Mouse (Mus musculus) ES-CJ7 (cell line): Measurements from ENCODE around the gene Ndufa5.

Source experiments
- DNase-seq: peaks from one replicate; pipeline ENCODE4 v3.0.0; 2011; ENCODE audit warnings: low read depth, low spot score

The Ndufa5 gene

GRCm38 (mm10) chr6:24527155-24528063 is at the start of gene Ndufa5:
TSS of gene Ndufa5 (minus strand) at chr6:24528013.
- DNase-seq, result peak; percentile 99

DNA sequence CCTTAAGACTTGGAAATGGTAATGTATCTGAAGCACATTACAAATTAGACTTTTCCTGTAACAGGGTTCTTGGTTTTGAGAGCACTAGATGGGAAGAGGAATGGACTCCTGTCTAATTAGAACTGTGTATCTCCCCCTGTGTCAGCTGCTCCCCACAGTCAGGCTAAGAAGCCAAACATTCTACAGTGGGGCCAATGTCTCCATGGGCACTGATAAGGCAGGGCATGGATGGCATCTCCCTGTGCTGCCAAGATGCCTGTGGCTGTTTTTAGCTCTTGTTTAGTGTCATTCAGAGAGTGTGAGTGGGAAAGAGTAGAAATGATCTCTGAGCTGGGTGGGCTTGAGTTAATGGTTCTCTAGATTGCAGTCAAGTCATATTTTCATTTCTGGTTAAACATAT is 45.5 kb upstream of the Ndufa5 start:
- no peak for DNase-seq

DNA sequence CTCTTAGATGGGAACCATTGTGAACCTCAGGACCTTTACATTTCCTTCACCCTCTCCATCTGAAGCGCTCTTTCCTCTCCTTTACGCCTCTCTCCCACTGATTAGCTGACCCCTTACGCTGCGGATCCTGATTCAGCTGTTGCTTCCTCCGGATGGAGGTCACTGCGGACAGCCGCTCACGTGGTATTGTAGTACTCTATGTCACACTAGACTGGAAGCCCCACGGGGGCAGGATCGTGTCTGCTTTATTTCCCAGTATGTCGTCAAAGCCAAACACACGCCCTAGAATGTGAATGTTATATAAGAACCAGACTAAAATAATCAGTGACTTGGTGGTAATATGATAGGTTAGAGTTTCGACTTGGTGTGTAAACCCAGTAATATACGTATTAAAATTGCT is 44.6 kb upstream of the Ndufa5 start:
- DNase-seq, result no peak

- DNase-seq, result no peak
Measured at GRCm38 (mm10) chr6:24571126-24571525, 43.3 kb upstream of the Ndufa5 start.

GRCm38 (mm10) chr6:24570278-24570677 is 42.5 kb upstream of the Ndufa5 start:
- no peak for DNase-seq

DNA sequence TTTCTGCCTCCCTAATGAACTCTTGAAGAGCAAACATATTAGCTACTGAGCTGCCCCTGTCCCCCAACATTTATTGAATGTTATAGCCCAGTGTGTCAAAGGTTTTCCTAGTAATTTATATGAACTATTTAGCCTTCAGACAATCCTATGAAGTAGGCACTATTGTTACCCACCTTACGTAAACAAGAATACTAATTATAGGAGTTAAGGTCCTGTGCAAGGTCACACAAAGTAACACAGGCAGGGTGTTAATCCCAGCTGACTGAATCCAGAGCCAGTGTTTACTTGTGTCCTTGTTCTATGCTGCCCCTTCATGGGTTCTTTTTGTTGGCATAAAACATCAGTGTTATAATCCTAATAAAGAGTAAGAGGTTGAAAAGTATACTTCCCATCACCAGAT is 41.9 kb upstream of the Ndufa5 start:
- DNase-seq, result no peak

- DNase-seq, result no peak
Measured at GRCm38 (mm10) chr6:24568963-24569362, 41.1 kb upstream of the Ndufa5 start.

DNA sequence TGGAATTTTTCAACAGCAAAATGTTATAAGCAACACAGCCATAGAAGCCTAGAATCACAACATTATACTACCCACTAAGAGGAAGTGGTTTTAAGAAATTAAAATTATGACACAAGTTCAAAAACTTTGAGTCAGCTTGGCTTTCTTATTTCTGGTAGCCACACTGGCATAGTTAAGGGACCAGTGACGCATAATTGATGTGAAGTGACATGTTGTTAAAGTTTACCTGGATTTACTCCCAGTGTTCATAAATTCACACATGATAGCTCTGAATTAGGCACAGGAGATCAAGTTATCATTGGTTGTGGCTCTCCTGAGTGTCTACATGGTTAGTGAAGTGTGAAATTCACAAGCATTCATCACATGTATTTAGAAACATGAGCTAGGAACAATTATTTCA is 37.1 kb upstream of the Ndufa5 start:
- DNase-seq, result no peak

- DNase-seq, result no peak
Measured at GRCm38 (mm10) chr6:24564081-24564480, 36.3 kb upstream of the Ndufa5 start.

GRCm38 (mm10) chr6:24555488-24555887 is 27.7 kb upstream of the Ndufa5 start:
- DNase-seq, result no peak

DNA sequence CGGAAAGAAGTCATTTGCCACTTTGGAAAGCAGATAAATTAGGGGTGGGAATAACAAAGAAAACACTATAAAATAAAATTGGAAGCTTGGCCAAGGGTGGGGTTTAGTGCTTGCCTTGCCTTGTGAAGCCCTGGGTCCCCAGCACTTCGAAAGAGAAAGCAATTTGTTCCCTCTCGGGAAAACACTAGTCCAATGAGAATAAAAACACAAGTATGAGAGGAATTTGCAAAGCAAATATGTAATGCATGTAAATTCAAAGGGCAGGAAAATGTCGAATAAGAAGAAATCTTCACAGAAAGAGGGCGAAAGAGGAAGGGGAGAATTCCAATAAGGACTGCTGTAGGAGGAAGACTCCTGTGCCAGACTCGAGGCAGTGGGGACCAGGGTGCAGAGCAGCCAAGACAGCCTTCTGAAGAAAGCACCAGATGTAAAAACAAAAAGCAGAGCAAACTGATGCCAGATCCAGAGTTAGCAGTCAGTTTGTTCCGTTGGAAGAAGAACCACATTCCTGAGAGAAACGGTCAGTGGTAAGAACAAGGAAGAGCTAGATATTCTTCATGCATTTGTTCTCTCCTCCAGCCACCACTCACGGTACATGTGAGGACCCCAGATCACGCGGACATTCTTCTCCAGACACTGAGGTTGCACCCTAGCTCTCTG is 26.7 kb upstream of the Ndufa5 start:
- no peak for DNase-seq

DNA sequence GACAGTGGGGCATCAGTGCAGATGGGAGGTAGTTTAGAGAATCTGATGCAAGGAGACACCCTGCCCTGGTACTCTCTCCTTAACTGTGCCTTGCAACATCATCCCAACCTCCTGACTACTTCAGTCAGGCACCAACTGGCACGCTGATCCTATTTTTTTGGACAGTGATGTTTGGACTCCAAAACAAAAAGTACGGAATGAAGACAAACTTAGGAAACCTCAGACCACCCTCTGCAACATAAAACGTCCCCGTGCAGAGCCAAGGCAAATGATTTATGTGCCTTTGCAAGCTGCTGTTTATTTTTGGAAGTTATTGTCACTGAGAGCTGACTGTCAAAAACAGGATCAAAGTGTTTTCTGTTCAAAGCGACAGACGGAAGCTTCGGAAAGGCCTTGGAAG is 24.2 kb upstream of the Ndufa5 start:
- no peak for DNase-seq

- no peak for DNase-seq
Measured at GRCm38 (mm10) chr6:24549801-24550200, 22.0 kb upstream of the Ndufa5 start.

DNA sequence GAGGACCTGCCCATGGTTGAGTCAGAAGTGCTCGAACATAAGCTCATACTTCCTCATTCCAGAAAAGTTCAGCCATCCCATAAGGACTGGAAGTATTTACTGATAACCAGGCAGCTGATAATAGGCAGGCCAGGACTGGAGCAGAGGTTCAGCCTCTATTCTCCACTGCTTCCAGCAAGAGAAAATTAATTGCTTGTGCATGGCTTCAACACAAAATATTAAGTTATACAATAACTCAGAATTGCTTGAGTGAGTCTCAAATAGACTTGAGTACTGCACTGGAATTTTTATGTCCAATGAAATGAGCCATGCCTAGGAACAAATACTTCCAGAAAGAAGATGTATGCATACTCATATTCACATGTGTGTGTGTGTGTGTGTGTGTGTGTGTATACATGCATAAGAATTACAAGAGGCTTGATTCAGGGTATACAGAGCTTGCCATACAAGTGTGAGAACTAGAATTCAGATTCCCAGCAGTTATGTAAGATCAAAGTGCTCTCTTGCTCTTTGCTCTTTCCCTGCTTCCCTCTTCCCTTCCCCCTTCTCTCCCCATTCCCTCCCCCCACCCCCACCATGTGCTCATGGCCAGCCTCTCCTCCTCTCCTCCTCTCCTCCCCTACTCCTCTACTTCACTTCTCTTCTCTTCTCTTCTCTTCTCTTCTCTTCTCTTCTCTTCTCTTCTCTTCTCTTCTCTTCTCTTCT is 19.1 kb upstream of the Ndufa5 start:
- no peak for DNase-seq

- DNase-seq, result no peak
Measured at GRCm38 (mm10) chr6:24543119-24543591, 15.3 kb upstream of the Ndufa5 start.

DNA sequence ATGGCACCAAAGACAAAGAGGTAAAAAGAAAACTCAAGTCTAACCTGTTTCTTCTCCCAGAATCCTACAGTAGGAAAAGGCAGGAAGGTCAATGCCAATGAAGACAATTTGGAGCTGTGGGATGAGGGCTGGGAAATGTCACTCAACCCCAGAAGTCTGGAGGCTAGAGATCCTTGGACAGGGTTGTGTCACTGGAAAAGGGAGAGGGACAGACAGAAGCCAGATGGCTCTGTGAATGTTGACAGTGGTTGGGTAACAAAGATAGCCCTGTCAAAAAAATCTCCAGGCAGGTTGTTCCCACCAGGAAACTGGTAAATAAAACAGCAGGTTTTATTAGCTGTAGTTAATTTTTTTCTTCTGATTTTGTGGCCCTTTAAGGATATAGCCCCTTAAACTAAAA is 14.6 kb upstream of the Ndufa5 start:
- no peak for DNase-seq

- DNase-seq, result no peak
Measured at GRCm38 (mm10) chr6:24540106-24540505, 12.3 kb upstream of the Ndufa5 start.

GRCm38 (mm10) chr6:24538435-24538834 is 10.6 kb upstream of the Ndufa5 start:
- DNase-seq, result no peak

DNA sequence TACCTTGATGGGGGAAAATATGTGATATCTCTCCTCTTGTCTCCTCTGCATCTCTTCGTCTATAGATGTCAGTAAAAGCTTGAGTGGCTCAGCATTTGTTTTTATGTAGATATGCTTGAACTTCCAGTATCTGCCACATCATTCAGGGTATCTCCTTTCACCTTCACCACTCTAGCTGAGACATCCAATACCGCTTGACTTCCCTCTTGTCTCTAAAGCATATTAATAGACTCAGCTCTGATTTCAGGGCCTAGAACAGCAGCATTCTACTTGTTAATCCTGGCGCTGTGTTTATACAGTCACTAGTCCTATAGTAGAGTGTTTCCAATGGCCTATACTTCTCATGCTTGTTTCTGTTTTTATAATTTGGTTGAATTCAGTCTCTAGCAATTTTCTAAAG is 5.0 kb upstream of the Ndufa5 start:
- DNase-seq, result no peak

GRCm38 (mm10) chr6:24530711-24531420 is 3.1 kb upstream of the Ndufa5 start:
- no peak for DNase-seq

GRCm38 (mm10) chr6:24530166-24530565 is 2.4 kb upstream of the Ndufa5 start:
- peak; percentile 64 for DNase-seq

GRCm38 (mm10) chr6:24528064-24528243 is 141 bp upstream of the Ndufa5 start, which contains the start of gene Asb15:
TSS of gene Asb15 (plus strand) at chr6:24528144.
- no peak for DNase-seq
